Mouse (Mus musculus) intestine, postnatal 0 days (tissue): ENCODE measurements around the gene Mgme1. TPM values are rescaled to one million over a fixed set of nuclear protein-coding genes. Genes with fewer than 3 reads are reported as not detected.

Source experiments
- ATAC-seq: fragments of 200-750 bp; cut with Nextera tagmentation; 2 replicates; pipeline ENCODE4 v1.8.0; 2017; ENCODE audit warnings: mild to moderate bottlenecking, moderate TSS enrichment, moderate library complexity
- H3K27ac ChIP-seq: fragments of 300-500 bp; sonication (generic); 2 replicates; pipeline ENCODE4 v1.5.1; 2014; ENCODE audit warnings: mild to moderate bottlenecking, low read depth, low read length, moderate library complexity
- H3K27me3 ChIP-seq: fragments of 300-500 bp; sonication (generic); replicated peaks from 2 replicates; pipeline ENCODE4 v1.6.1; 2014; ENCODE audit warnings: low read length, mixed read lengths; ENCODE audit not compliant: control insufficient read depth, insufficient read depth
- H3K36me3 ChIP-seq: fragments of 300-500 bp; sonication (generic); 2 replicates; pipeline ENCODE4 v1.6.1; 2014; ENCODE audit warnings: mild to moderate bottlenecking, moderate library complexity; ENCODE audit not compliant: control insufficient read depth, insufficient read depth
- H3K4me1 ChIP-seq: fragments of 300-500 bp; sonication (generic); replicated peaks from 2 replicates; pipeline ENCODE4 v1.6.1; 2014; ENCODE audit warnings: antibody characterized with exemption, low read length, mixed read lengths; ENCODE audit not compliant: control insufficient read depth, insufficient read depth
- H3K4me2 ChIP-seq: fragments of 300-500 bp; sonication (generic); replicated peaks from 2 replicates; pipeline ENCODE4 v1.6.1; 2014; ENCODE audit warnings: low read depth, mild to moderate bottlenecking, moderate library complexity
- H3K4me3 ChIP-seq: fragments of 300-500 bp; sonication (generic); 2 replicates; pipeline ENCODE4 v1.5.1; 2014; ENCODE audit warnings: low read depth, low read length
- H3K9ac ChIP-seq: fragments of 300-500 bp; sonication (generic); 2 replicates; pipeline ENCODE4 v1.6.1; 2014; ENCODE audit warnings: mild to moderate bottlenecking, low read depth, low read length
- H3K9me3 ChIP-seq: fragments of 300-500 bp; sonication (generic); 2 replicates; pipeline ENCODE4 v1.6.1; 2016; ENCODE audit warnings: mixed run types; ENCODE audit not compliant: control insufficient read depth
- CTCF ChIP-seq: sonication (generic); IDR thresholded peaks from 2 replicates; pipeline ENCODE4 v1.5.1; 2016; ENCODE audit warnings: low read depth, mild to moderate bottlenecking, control low read depth, antibody characterized with exemption, moderate library complexity
- WGBS: fragments of 180-500 bp; shearing (Covaris S2); extraction: QIAGEN DNeasy Blood & Tissue Kit; methylation state at CpG from one replicate; pipeline ENCODE4 v1.1.7; 2014; 5-methylcytosine and 5-hydroxymethylcytosine counted together
- polyA plus RNA-seq: library from polyadenylated mRNA; unstranded; fragments of >200 nt; fragmentation: Nextera tagmentation; extraction: Ambion mirVana; gene quantifications from 2 replicates; pipeline ENCODE4 v1.2.1, GENCODE M21; 2015

The Mgme1 gene
- polyA plus RNA-seq, 1 experiment from 2014 or later, result 9.6 TPM

GRCm38 (mm10) chr2:144295145-144295735 is 24.8 kb downstream of the Mgme1 start:
- 0 out of 2 replicates have a peak, but pooled peaks cover 8% of the 10 kb centered on the region for H3K4me1 ChIP-seq
- WGBS, result 29% methylated on average over 9 of the region's 9 CpGs
- H3K27ac ChIP-seq, result peak overlapping the region; percentile 71
- no peaks in the 10 kb centered on the region for H3K9me3 ChIP-seq
- no peak overlapping the region for H3K9ac ChIP-seq
- peak; percentile 76 for ATAC-seq
- H3K4me2 ChIP-seq, result peak overlapping the region; percentile 6; the same call in 1 of the 2 replicates
- no peaks in the 10 kb centered on the region for H3K36me3 ChIP-seq
- TF ChIP-seq CTCF, result no peak
- no peak overlapping the region for H3K4me3 ChIP-seq
- H3K27me3 ChIP-seq, result no peaks in the 10 kb centered on the region

GRCm38 (mm10) chr2:144299749-144300669 is 29.5 kb downstream of the Mgme1 start:
- Histone ChIP-seq H3K36me3 (no peaks in the 10 kb centered on the region), H3K27me3 (no peaks in the 10 kb centered on the region), H3K9ac (no peak overlapping the region), H3K9me3 (no peaks in the 10 kb centered on the region), H3K27ac (peak overlapping the region; percentile 70), H3K4me3 (no peak overlapping the region), H3K4me1 (peaks cover 12% of the 10 kb centered on the region), H3K4me2 (peak overlapping the region; percentile 17)
- peak; percentile 85 for ATAC-seq
- TF ChIP-seq CTCF, result no peak
- 51% methylated on average over 9 of the region's 9 CpGs for WGBS

GRCm38 (mm10) chr2:144301101-144301500 is 30.6 kb downstream of the Mgme1 start:
- no peak overlapping the region for H3K4me3 ChIP-seq
- H3K4me2 ChIP-seq, result no peak overlapping the region
- peak overlapping the region; percentile 70; the same call in 1 of the 2 replicates for H3K27ac ChIP-seq
- peaks cover 12% of the 10 kb centered on the region for H3K4me1 ChIP-seq
- H3K36me3 ChIP-seq, result no peaks in the 10 kb centered on the region
- H3K27me3 ChIP-seq, result no peaks in the 10 kb centered on the region
- WGBS, result 89% methylated on average over 11 of the region's 11 CpGs
- no peak for TF ChIP-seq CTCF
- no peaks in the 10 kb centered on the region for H3K9me3 ChIP-seq
- no peak overlapping the region for H3K9ac ChIP-seq
- peak; percentile 18; the same call in 1 of the 2 replicates for ATAC-seq

GRCm38 (mm10) chr2:144305721-144306294 is 35.3 kb downstream of the Mgme1 start:
- Histone ChIP-seq H3K36me3 (no peaks in the 10 kb centered on the region), H3K27me3 (no peaks in the 10 kb centered on the region), H3K27ac (no peak overlapping the region), H3K4me1 (peaks cover 5% of the 10 kb centered on the region), H3K9me3 (no peaks in the 10 kb centered on the region), H3K9ac (no peak overlapping the region), H3K4me2 (no peak overlapping the region), H3K4me3 (no peak overlapping the region)
- ATAC-seq, result no peak
- WGBS, result 58% methylated on average over 18 of the region's 18 CpGs
- TF ChIP-seq CTCF, result peak; percentile 66

- H3K27ac ChIP-seq, result peak overlapping the region; percentile 60; the same call in 1 of the 2 replicates
- H3K9me3 ChIP-seq, result no peaks in the 10 kb centered on the region
- H3K27me3 ChIP-seq, result no peaks in the 10 kb centered on the region
- no peak for TF ChIP-seq CTCF
- H3K36me3 ChIP-seq, result no peaks in the 10 kb centered on the region
- 29% methylated on average over 8 of the region's 8 CpGs for WGBS
- H3K9ac ChIP-seq, result no peak overlapping the region
- peak; percentile 84 for ATAC-seq
- 0 out of 2 replicates have a peak overlapping the region, but pooled peaks have one; percentile 24 for H3K4me2 ChIP-seq
- no peak overlapping the region for H3K4me3 ChIP-seq
- H3K4me1 ChIP-seq, result no peaks in the 10 kb centered on the region
These were observed 38.1 kb downstream of the Mgme1 start for GRCm38 (mm10) chr2:144308561-144308960.

GRCm38 (mm10) chr2:144310273-144310672 is 39.8 kb downstream of the Mgme1 start:
- no peak overlapping the region for H3K9ac ChIP-seq
- no peak overlapping the region for H3K4me3 ChIP-seq
- H3K4me1 ChIP-seq, result no peaks in the 10 kb centered on the region
- no peak for TF ChIP-seq CTCF
- no peaks in the 10 kb centered on the region for H3K36me3 ChIP-seq
- ATAC-seq, result no peak
- no peaks in the 10 kb centered on the region for H3K9me3 ChIP-seq
- H3K27me3 ChIP-seq, result no peaks in the 10 kb centered on the region
- no peak overlapping the region for H3K4me2 ChIP-seq
- 50% methylated on average over 5 of the region's 5 CpGs for WGBS
- H3K27ac ChIP-seq, result no peak overlapping the region
